Mouse (Mus musculus) kidney, adult 2 months (tissue): Measurements from ENCODE around the gene Tmem251. TPM values are rescaled to one million over a fixed set of nuclear protein-coding genes. Genes with fewer than 3 reads are reported as not detected.

Experiments used
- DNase-seq: peaks from one replicate; pipeline ENCODE4 v3.0.0; 2021
- H3K27ac ChIP-seq: fragments of 200-500 bp; 2 replicates; pipeline ENCODE4 v1.5.1; 2012; ENCODE audit warnings: low read depth, low read length, control low read depth, inconsistent platforms; ENCODE audit not compliant: insufficient read depth
- H3K27me3 ChIP-seq: fragments of 200-500 bp; replicated peaks from 2 replicates; pipeline ENCODE4 v1.6.1; 2012; ENCODE audit warnings: mild to moderate bottlenecking, moderate library complexity, low read length, inconsistent platforms; ENCODE audit not compliant: control insufficient read depth, insufficient read depth
- H3K36me3 ChIP-seq: fragments of 200-500 bp; 2 replicates; pipeline ENCODE4 v1.6.1; 2012; ENCODE audit warnings: mild to moderate bottlenecking, moderate library complexity, low read length, inconsistent platforms; ENCODE audit not compliant: control insufficient read depth, insufficient read depth
- H3K4me1 ChIP-seq: fragments of 200-500 bp; 2 replicates; pipeline ENCODE4 v1.6.1; 2011; ENCODE audit warnings: low read length; ENCODE audit not compliant: control insufficient read depth, insufficient read depth
- H3K4me3 ChIP-seq: fragments of 200-500 bp; 2 replicates; pipeline ENCODE4 v1.5.1; 2011; ENCODE audit warnings: mild to moderate bottlenecking, low read depth, low read length, control low read depth; ENCODE audit not compliant: insufficient read depth
- CTCF ChIP-seq: fragments of 200-500 bp; conservative IDR thresholded peaks from 2 replicates; pipeline ENCODE4 v1.5.1; 2011; ENCODE audit warnings: low read depth, mild to moderate bottlenecking, control low read depth, low read length, moderate library complexity, mixed read lengths; ENCODE audit not compliant: insufficient read depth, insufficient read length
- POLR2A ChIP-seq: fragments of 200-500 bp; IDR thresholded peaks from one replicate; pipeline ENCODE4 v1.6.1; 2011; ENCODE audit warnings: low read depth, low read length, control low read depth
- WGBS: fragments of 180-500 bp; shearing (Covaris S2); methylation state at CpG from one replicate; pipeline ENCODE4 v1.1.7; 2018; 5-methylcytosine and 5-hydroxymethylcytosine counted together
- polyA plus RNA-seq: library from polyadenylated mRNA; depleted of rRNA; stranded (reverse); fragments of >200 nt; gene quantifications from 2 replicates; pipeline ENCODE4 v1.2.3, GENCODE M21; 2012

Gene Tmem251
- polyA plus RNA-seq, 1 experiment: 2.9 TPM

DNA sequence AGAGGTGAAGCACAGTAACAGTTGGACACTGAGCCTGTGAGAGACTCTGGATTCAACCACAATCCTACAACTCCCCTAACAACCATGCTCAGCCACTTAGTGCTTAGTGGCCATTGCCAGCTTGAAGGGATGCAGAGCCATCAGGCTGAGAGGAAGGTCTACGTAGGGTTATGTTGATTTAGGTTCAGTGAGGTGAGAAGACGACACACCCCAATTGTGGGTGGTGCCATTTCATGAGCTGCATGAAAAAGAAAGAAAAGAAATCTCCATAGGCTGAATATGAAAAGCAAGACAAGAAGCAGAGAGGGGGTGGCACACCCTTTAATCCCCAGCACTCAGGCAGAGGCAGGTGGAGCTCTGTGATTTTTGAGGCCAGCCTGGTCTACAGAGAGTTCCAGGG, 29.4 kb upstream of the Tmem251 start:
- H3K27me3 ChIP-seq: no peaks in the 10 kb centered on the region
- no peaks in the 10 kb centered on the region for H3K4me1 ChIP-seq
- DNase-seq: no peak
- TF ChIP-seq CTCF: no peak
- WGBS: 87% methylated on average over 2 of the region's 2 CpGs
- H3K4me3 ChIP-seq: no peak overlapping the region
- H3K36me3 ChIP-seq: no peaks in the 10 kb centered on the region
- H3K27ac ChIP-seq: no peak overlapping the region

DNA sequence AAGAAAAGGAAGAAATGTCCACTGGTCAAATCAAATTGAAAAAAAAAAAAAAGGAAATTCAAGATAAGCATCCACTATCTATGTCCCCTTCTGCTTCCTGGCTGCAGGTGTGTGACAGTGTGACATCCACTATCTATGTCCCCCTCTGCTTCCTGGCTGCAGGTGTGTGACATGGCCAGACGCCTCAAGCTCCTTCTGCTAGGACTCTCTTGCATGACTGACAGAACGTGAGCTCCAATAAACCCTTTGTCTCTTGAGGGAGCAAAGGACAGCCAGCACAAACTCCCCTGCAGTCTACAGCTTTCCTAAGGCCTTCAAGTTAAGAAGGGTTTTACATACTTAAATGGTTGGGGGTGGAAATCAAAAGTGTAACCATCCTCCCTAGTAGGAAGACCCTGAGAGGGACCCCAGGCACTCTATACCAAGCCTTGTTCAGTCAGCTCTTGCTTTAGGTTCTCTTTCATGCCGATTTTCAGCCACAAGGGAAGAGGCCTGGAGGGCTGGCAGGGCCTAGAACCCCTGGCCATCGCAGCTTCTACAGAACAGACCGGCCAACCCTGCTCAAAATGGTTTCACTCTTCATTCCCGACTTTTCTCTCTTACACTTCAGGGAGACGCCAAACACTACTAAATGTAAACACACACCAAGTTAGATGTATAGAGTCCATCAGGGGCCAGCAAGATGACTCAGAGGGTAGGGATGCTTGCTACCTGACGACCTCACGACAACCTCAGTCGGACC, 28.7 kb upstream of the Tmem251 start:
- Histone ChIP-seq H3K27me3 (no peaks in the 10 kb centered on the region), H3K4me3 (no peak overlapping the region), H3K27ac (no peak overlapping the region), H3K4me1 (no peaks in the 10 kb centered on the region), H3K36me3 (no peaks in the 10 kb centered on the region)
- DNase-seq: no peak
- no peak for TF ChIP-seq CTCF
- TF ChIP-seq POLR2A: no peak
- WGBS: 90% methylated on average over 10 of the region's 10 CpGs

DNA sequence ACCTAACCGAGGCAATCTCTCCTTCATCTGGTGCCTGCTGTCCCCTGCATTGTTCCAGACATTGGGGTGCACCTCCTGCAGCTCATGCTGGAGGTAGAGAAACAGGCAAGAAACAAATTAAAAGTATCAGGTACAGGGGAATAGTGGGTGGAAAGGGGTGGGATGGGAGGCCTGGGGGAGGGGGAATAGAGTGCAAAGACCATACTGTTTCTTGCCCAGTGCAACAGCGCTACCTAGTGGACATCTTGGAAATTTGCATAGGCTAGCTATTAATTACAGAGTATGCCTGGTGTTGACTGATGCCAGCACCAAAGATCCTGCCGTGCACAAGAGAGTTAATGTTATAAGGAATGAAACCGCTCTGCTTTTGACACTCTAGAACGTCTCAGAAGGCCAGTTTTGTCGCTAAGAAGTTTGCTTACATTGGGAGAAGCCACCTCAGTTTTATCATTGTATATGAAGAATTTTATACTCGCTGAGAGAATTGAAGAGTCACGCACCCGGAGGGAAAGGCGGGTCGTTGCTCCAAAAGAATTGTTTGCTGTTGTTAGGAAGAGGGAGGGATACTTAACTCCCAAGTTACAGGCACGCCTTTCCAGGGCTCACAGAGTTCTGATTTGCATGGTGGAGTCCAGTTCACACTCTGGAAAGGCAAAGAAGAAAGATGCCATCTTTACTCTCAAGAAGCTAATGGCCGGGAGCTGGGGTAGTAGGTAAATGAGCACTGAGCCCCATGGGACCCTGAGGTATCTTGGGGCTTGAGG, 23.8 kb upstream of the Tmem251 start:
- TF ChIP-seq POLR2A: no peak
- TF ChIP-seq CTCF: peak; percentile 72
- Histone ChIP-seq H3K4me1 (no peaks in the 10 kb centered on the region), H3K36me3 (no peaks in the 10 kb centered on the region), H3K27ac (no peak overlapping the region), H3K4me3 (no peak overlapping the region), H3K27me3 (no peaks in the 10 kb centered on the region)
- WGBS: 29% methylated on average over 13 of the region's 13 CpGs
- peak; percentile 49 for DNase-seq

DNA sequence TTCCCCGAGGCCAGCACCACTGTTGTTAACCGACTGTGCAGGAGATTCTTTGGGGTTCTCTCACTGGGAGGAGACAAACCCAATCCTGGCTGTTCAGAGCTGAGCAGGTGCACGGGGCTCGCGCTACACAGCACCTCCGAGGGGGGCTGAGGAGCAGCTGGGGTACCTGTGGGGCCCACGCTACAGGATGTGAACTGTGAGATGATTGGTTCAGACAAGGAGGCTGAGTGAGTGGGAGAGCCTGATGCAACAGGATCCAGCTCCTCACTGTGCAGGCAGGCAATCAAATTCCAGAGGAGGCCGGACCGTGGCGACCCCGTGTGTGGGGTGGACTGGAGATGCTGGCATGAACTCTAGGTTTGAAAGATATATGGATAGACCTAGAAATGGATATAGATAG, 21.1 kb upstream of the Tmem251 start:
- Histone ChIP-seq H3K4me1 (no peaks in the 10 kb centered on the region), H3K27ac (no peak overlapping the region), H3K36me3 (no peaks in the 10 kb centered on the region), H3K4me3 (no peak overlapping the region), H3K27me3 (no peaks in the 10 kb centered on the region)
- no peak for DNase-seq
- no peak for TF ChIP-seq CTCF
- no peak for TF ChIP-seq POLR2A
- 54% methylated on average over 11 of the region's 11 CpGs for WGBS

DNA sequence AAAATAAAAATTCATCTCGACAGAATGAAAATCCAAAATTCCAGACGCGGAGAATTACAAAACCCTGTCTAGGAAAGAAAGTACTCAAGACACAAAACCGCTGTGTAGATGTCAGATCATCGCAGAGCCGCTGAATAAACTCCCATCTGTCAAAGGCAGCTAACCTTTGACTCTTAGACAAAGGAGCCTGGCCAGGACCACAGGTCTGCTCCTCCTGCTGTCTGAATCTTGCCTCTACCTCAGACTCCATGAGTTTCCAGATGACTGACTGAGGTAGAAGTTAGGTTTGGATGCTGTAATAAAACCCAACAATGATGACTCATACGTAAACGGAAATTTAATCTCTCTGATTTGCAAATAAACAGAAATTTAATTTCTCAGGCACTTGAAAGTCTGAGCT, 20.6 kb upstream of the Tmem251 start:
- Histone ChIP-seq H3K27me3 (no peaks in the 10 kb centered on the region), H3K27ac (no peak overlapping the region), H3K4me3 (no peak overlapping the region), H3K36me3 (no peaks in the 10 kb centered on the region), H3K4me1 (no peaks in the 10 kb centered on the region)
- DNase-seq: no peak
- 62% methylated on average over 8 of the region's 8 CpGs for WGBS
- TF ChIP-seq CTCF (no peak), POLR2A (no peak)

DNA sequence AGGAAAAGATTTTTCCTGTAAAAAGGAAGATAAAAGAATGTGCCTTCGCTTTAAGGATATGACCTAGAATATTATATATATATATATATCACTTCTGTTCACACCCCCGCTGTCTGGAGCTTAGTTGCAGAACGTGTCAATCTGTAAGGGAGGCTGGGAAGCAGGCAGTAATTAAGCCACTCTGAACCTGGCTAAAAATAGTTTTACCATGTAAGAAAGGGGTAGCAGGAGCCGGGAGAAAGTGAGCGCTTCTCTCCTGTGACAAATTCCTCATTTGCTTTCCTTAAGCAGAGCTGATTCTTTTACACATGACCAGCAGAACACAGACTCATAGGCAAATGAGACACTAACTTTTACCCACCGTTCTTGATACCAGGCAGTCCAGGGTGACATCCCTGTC, 19.7 kb upstream of the Tmem251 start:
- no peak for TF ChIP-seq POLR2A
- no peak for TF ChIP-seq CTCF
- 56% methylated on average over 6 of the region's 6 CpGs for WGBS
- DNase-seq: no peak
- Histone ChIP-seq H3K27me3 (no peaks in the 10 kb centered on the region), H3K4me1 (no peaks in the 10 kb centered on the region), H3K27ac (no peak overlapping the region), H3K4me3 (no peak overlapping the region), H3K36me3 (no peaks in the 10 kb centered on the region)

DNA sequence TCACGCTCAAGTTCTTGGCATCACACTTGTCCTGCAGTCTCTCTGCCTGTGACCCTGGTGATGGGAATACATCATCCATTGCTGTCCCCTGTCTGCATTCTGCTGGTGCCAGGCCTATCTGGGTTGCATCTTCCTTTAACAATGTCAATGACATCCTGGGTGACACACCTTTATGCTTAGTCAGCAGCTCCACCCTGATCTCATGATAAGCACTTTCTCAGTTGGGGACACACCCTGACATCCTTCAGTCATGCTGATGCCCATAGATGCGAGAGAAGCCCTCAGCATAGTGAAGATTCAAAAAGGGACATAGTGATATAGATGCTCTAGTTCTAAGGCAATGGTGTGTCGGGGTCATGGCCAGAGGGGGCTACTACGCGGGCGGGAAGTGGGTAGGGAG, 18.4 kb upstream of the Tmem251 start:
- no peak for DNase-seq
- TF ChIP-seq CTCF: no peak
- TF ChIP-seq POLR2A: no peak
- Histone ChIP-seq H3K4me3 (no peak overlapping the region), H3K4me1 (no peaks in the 10 kb centered on the region), H3K27ac (no peak overlapping the region), H3K36me3 (no peaks in the 10 kb centered on the region), H3K27me3 (no peaks in the 10 kb centered on the region)
- WGBS: 94% methylated on average over 6 of the region's 6 CpGs
